Mouse (Mus musculus) CD4-positive, CD25-positive, alpha-beta regulatory T cell, adult 4 months (primary cell): ENCODE results near the gene Kcnip1. TPM values are rescaled to one million over a fixed set of nuclear protein-coding genes. Genes with fewer than 3 reads are reported as not detected.

ENCODE experiments used
- ATAC-seq: one replicate; pipeline ENCODE4 v1.8.0; 2017
- polyA plus RNA-seq, 2 experiments: library from polyadenylated mRNA; unstranded; fragments of 100-300 nt; shearing (Covaris generic); gene quantifications; one replicate each; pipeline ENCODE4 v1.2.1; 2017

Gene Kcnip1
- polyA plus RNA-seq, 2 experiments from 2014 or later, result not detected

- no peak for ATAC-seq
Observed at GRCm38 (mm10) chr11:33824739-33825138, 168.2 kb downstream of the Kcnip1 start.

GRCm38 (mm10) chr11:33821331-33821730 is 171.6 kb downstream of the Kcnip1 start:
- no peak for ATAC-seq

GRCm38 (mm10) chr11:33820876-33821275 is 172.1 kb downstream of the Kcnip1 start:
- ATAC-seq, result no peak

- no peak for ATAC-seq
Observed at GRCm38 (mm10) chr11:33818861-33819503, 174.0 kb downstream of the Kcnip1 start.

GRCm38 (mm10) chr11:33816020-33816419 is 176.9 kb downstream of the Kcnip1 start:
- no peak for ATAC-seq

GRCm38 (mm10) chr11:33810105-33810504 is 182.8 kb downstream of the Kcnip1 start:
- ATAC-seq, result no peak

- no peak for ATAC-seq
Observed at GRCm38 (mm10) chr11:33803093-33803492, 189.9 kb downstream of the Kcnip1 start.

- ATAC-seq, result no peak
Observed at GRCm38 (mm10) chr11:33800436-33801088, 192.4 kb downstream of the Kcnip1 start.

- ATAC-seq, result no peak
Observed at GRCm38 (mm10) chr11:33799933-33800332, 193.0 kb downstream of the Kcnip1 start.

GRCm38 (mm10) chr11:33798094-33798648 is 194.8 kb downstream of the Kcnip1 start:
- ATAC-seq, result no peak

GRCm38 (mm10) chr11:33787362-33787761 is 205.6 kb downstream of the Kcnip1 start:
- no peak for ATAC-seq

- ATAC-seq, result no peak
Observed at GRCm38 (mm10) chr11:33786572-33786971, 206.4 kb downstream of the Kcnip1 start.

- ATAC-seq, result no peak
Observed at GRCm38 (mm10) chr11:33781561-33781971, 211.4 kb downstream of the Kcnip1 start.

- no peak for ATAC-seq
Observed at GRCm38 (mm10) chr11:33780263-33780662, 212.7 kb downstream of the Kcnip1 start.

GRCm38 (mm10) chr11:33772615-33773141 is 220.3 kb downstream of the Kcnip1 start:
- ATAC-seq, result no peak

GRCm38 (mm10) chr11:33772043-33772442 is 220.9 kb downstream of the Kcnip1 start:
- no peak for ATAC-seq

- no peak for ATAC-seq
Observed at GRCm38 (mm10) chr11:33766976-33767938, 225.7 kb downstream of the Kcnip1 start.

GRCm38 (mm10) chr11:33761201-33761755 is 231.7 kb downstream of the Kcnip1 start:
- ATAC-seq, result no peak

GRCm38 (mm10) chr11:33756624-33757023 is 236.3 kb downstream of the Kcnip1 start:
- ATAC-seq, result no peak

- ATAC-seq, result no peak
Observed at GRCm38 (mm10) chr11:33752431-33752873, 240.5 kb downstream of the Kcnip1 start.

GRCm38 (mm10) chr11:33751503-33751902 is 241.4 kb downstream of the Kcnip1 start:
- no peak for ATAC-seq

- ATAC-seq, result no peak
Observed at GRCm38 (mm10) chr11:33749979-33750378, 243.0 kb downstream of the Kcnip1 start.
